Mouse (Mus musculus): ENCODE data around the gene Azgp1.

DNA sequence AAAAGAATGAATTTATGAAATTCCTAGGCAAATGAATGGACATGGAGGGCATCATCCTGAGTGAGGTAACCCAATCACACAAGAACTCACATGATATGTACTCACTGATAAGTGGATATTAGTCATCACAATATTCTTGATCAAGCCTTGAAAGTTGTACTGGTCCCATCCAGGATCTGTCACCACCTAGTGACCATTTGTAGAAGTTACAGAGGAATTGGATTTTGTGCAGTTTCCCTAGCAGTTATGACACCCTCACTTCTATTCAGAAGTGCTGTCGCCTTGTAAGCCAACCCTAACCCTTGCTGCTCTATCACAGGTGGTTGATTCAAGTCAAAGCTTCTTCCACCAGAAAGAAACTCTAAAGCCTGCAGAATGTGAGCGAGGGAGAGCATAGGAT lies 8.2 kb upstream of the Azgp1 start:
- TF ChIP-seq CTCF (IDR thresholded peaks at IDR 0.05; ENCODE audit: low read depth), result peak; percentile 51
- no peak for TF ChIP-seq EP300 (IDR thresholded peaks at IDR 0.05; ENCODE audit: low read depth)
